ENCODE assay signal across 15 mouse cellular contexts in genomic region chr17:62737404-62737803, GRCm38 (mm10).
DNase-seq lines count a peak whose midpoint lies in the region; ATAC-seq and TF ChIP-seq lines count a peak whose summit lies in the region.
"Had no signal": no experiment of that assay in that cellular context is flagged by ENCODE, and none has a peak within 500 bp of the region (broad histone marks: within the 10 kb centered on the region; RNA-seq: fewer than 3 reads in every experiment).

No protein-coding gene starts in this region.

- H3K4me3 ChIP-seq in forebrain, embryonic 11.5 days (ENCODE audit: low read depth, low read length): no peak overlapping the region
- no peak overlapping the region for H3K4me3 ChIP-seq in forebrain, embryonic 16.5 days (replicated peaks; ENCODE audit: low read length)
- H3K4me3 ChIP-seq in kidney, embryonic 15.5 days (replicated peaks): no peak overlapping the region
- H3K4me3 ChIP-seq in stomach, embryonic 14.5 days (ENCODE audit: low read depth, low read length): no peak overlapping the region
- H3K4me3 ChIP-seq in stomach, postnatal 0 days (ENCODE audit: low read depth, low read length): no peak overlapping the region
- no peak overlapping the region for H3K4me3 ChIP-seq in stomach, embryonic 16.5 days (replicated peaks; ENCODE audit: low read length)
- H3K4me3 ChIP-seq: heart, embryonic 13.5 days had no signal

- H3K27ac ChIP-seq in forebrain, embryonic 11.5 days (ENCODE audit: low read depth, low read length): no peak overlapping the region
- H3K27ac ChIP-seq in forebrain, embryonic 16.5 days (ENCODE audit: low read length): no peak overlapping the region
- H3K27ac ChIP-seq in kidney, embryonic 15.5 days: no peak overlapping the region
- no peak overlapping the region for H3K27ac ChIP-seq in stomach, embryonic 14.5 days (ENCODE audit: low read length)
- H3K27ac ChIP-seq in stomach, postnatal 0 days (replicated peaks): no peak overlapping the region
- H3K27ac ChIP-seq in stomach, embryonic 16.5 days (ENCODE audit: low read length): no peak overlapping the region
- H3K27ac ChIP-seq: heart, embryonic 13.5 days had no signal

- no peak for TF ChIP-seq EP300 in stomach, postnatal 0 days (optimal IDR thresholded peaks at IDR 0.05)

- no peak for DNase-seq in forebrain, embryonic 11.5 days (ENCODE audit: low spot score)
- no peak for DNase-seq in kidney, postnatal 36 days
- no peak for DNase-seq in stomach, postnatal 0 days (ENCODE audit: low spot score)
- no peak for DNase-seq in spleen, postnatal 14 days (ENCODE audit: low spot score in 2 of 2)
- DNase-seq: adrenal gland, adult 2 months; cerebellum, adult 8-10 months; forebrain, postnatal 0 days; gastrocnemius, postnatal 10 days; lung, postnatal 4 days had no signal

- peaks cover 2% of the 10 kb centered on the region for H3K27me3 ChIP-seq in forebrain, embryonic 11.5 days (ENCODE audit: control insufficient read depth, insufficient read depth, low read length)
- no peaks in the 10 kb centered on the region for H3K27me3 ChIP-seq in forebrain, embryonic 16.5 days (replicated peaks; ENCODE audit: control insufficient read depth, insufficient read depth, low read length)
- H3K27me3 ChIP-seq in kidney, embryonic 15.5 days: no peaks in the 10 kb centered on the region
- H3K27me3 ChIP-seq in stomach, embryonic 14.5 days (ENCODE audit: control insufficient read depth, insufficient read depth, low read length): no peaks in the 10 kb centered on the region
- no peaks in the 10 kb centered on the region for H3K27me3 ChIP-seq in stomach, postnatal 0 days (ENCODE audit: control insufficient read depth, insufficient read depth, low read length)
- H3K27me3 ChIP-seq in stomach, embryonic 16.5 days (ENCODE audit: control insufficient read depth, insufficient read depth, low read length): no peaks in the 10 kb centered on the region
- H3K27me3 ChIP-seq: heart, embryonic 13.5 days had no signal

- 82% methylated on average over 6 of the region's 6 CpGs for WGBS in forebrain, embryonic 11.5 days
- WGBS in forebrain, embryonic 16.5 days: 90% methylated on average over 6 of the region's 6 CpGs
- WGBS in kidney, embryonic 15.5 days: 83% methylated on average over 6 of the region's 6 CpGs
- WGBS in stomach, embryonic 14.5 days: 79% methylated on average over 6 of the region's 6 CpGs
- 82% methylated on average over 6 of the region's 6 CpGs for WGBS in stomach, postnatal 0 days
- 84% methylated on average over 6 of the region's 6 CpGs for WGBS in stomach, embryonic 16.5 days

- H3K4me2 ChIP-seq in forebrain, embryonic 11.5 days (ENCODE audit: low read depth, low read length, severe bottlenecking): no peak overlapping the region
- no peak overlapping the region for H3K4me2 ChIP-seq in forebrain, embryonic 16.5 days (ENCODE audit: low read length)
- H3K4me2 ChIP-seq in kidney, embryonic 15.5 days: no peak overlapping the region
- no peak overlapping the region for H3K4me2 ChIP-seq in stomach, embryonic 14.5 days (replicated peaks; ENCODE audit: low read depth, low read length)
- H3K4me2 ChIP-seq in stomach, postnatal 0 days (replicated peaks; ENCODE audit: low read depth): no peak overlapping the region
- no peak overlapping the region for H3K4me2 ChIP-seq in stomach, embryonic 16.5 days (ENCODE audit: low read depth, low read length)
- H3K4me2 ChIP-seq: heart, embryonic 13.5 days had no signal

- no peak overlapping the region for H3K9ac ChIP-seq in forebrain, embryonic 11.5 days (ENCODE audit: low read length)
- H3K9ac ChIP-seq in forebrain, embryonic 16.5 days (replicated peaks; ENCODE audit: low read depth, low read length): no peak overlapping the region
- no peak overlapping the region for H3K9ac ChIP-seq in kidney, embryonic 15.5 days
- H3K9ac ChIP-seq in stomach, embryonic 14.5 days (replicated peaks; ENCODE audit: low read depth, low read length): no peak overlapping the region
- H3K9ac ChIP-seq in stomach, postnatal 0 days (ENCODE audit: low read length): no peak overlapping the region
- H3K9ac ChIP-seq in stomach, embryonic 16.5 days (ENCODE audit: low read length): no peak overlapping the region
- H3K9ac ChIP-seq: forebrain, postnatal 0 days; heart, embryonic 13.5 days had no signal

- no peaks in the 10 kb centered on the region for H3K36me3 ChIP-seq in forebrain, embryonic 11.5 days (ENCODE audit: control insufficient read depth, insufficient read depth, low read length)
- no peaks in the 10 kb centered on the region for H3K36me3 ChIP-seq in forebrain, embryonic 16.5 days (ENCODE audit: control insufficient read depth, insufficient read depth)
- H3K36me3 ChIP-seq in kidney, embryonic 15.5 days: no peaks in the 10 kb centered on the region
- no peaks in the 10 kb centered on the region for H3K36me3 ChIP-seq in stomach, embryonic 14.5 days (ENCODE audit: control insufficient read depth, insufficient read depth, low read length)
- H3K36me3 ChIP-seq in stomach, postnatal 0 days (ENCODE audit: control insufficient read depth, insufficient read depth, low read length): no peaks in the 10 kb centered on the region
- no peaks in the 10 kb centered on the region for H3K36me3 ChIP-seq in stomach, embryonic 16.5 days (ENCODE audit: control insufficient read depth, insufficient read depth, low read length)

- no peak for TF ChIP-seq CTCF in stomach, postnatal 0 days (IDR thresholded peaks at IDR 0.05; ENCODE audit: low read depth)

- peaks cover 12% of the 10 kb centered on the region for H3K4me1 ChIP-seq in forebrain, embryonic 11.5 days (replicated peaks; ENCODE audit: control insufficient read depth, insufficient read depth, low read length)
- peaks cover 15% of the 10 kb centered on the region for H3K4me1 ChIP-seq in forebrain, embryonic 16.5 days (replicated peaks; ENCODE audit: control insufficient read depth, insufficient read depth, low read length)
- peaks cover 25% of the 10 kb centered on the region for H3K4me1 ChIP-seq in kidney, embryonic 15.5 days
- H3K4me1 ChIP-seq in stomach, embryonic 14.5 days (ENCODE audit: control insufficient read depth, insufficient read depth, low read length): 0 out of 2 replicates have a peak, but pooled peaks cover 8% of the 10 kb centered on the region
- H3K4me1 ChIP-seq in stomach, postnatal 0 days (replicated peaks; ENCODE audit: control insufficient read depth, insufficient read depth): peaks cover 4% of the 10 kb centered on the region; the same call in 1 of the 2 replicates
- peaks cover 17% of the 10 kb centered on the region for H3K4me1 ChIP-seq in stomach, embryonic 16.5 days (ENCODE audit: control insufficient read depth, insufficient read depth, low read length)

- H3K9me3 ChIP-seq in forebrain, embryonic 11.5 days (ENCODE audit: control insufficient read depth, low read length): no peaks in the 10 kb centered on the region
- no peaks in the 10 kb centered on the region for H3K9me3 ChIP-seq in forebrain, embryonic 16.5 days (ENCODE audit: control insufficient read depth, low read length)
- H3K9me3 ChIP-seq in kidney, embryonic 15.5 days (replicated peaks): no peaks in the 10 kb centered on the region
- H3K9me3 ChIP-seq in stomach, embryonic 14.5 days (ENCODE audit: control insufficient read depth, low read depth, low read length): no peaks in the 10 kb centered on the region
- no peaks in the 10 kb centered on the region for H3K9me3 ChIP-seq in stomach, postnatal 0 days (ENCODE audit: control insufficient read depth, low read length)
- H3K9me3 ChIP-seq in stomach, embryonic 16.5 days (replicated peaks; ENCODE audit: control insufficient read depth, low read length): 0 out of 2 replicates have a peak, but pooled peaks cover 4% of the 10 kb centered on the region

- peak; percentile 65; the same call in 1 of the 2 replicates for ATAC-seq in forebrain, embryonic 11.5 days (replicated peaks; ENCODE audit: low FRiP score)
- no peak for ATAC-seq in forebrain, embryonic 16.5 days
- peak; percentile 61; the same call in 1 of the 2 replicates for ATAC-seq in kidney, embryonic 15.5 days (replicated peaks; ENCODE audit: low FRiP score)
- ATAC-seq in stomach, embryonic 14.5 days (ENCODE audit: insufficient number of reproducible peaks, insufficient read depth, low FRiP score, low read depth): peak; percentile 61; the same call in 1 of the 2 replicates
- ATAC-seq in stomach, postnatal 0 days (ENCODE audit: low FRiP score, low TSS enrichment): no peak
- ATAC-seq in stomach, embryonic 16.5 days (ENCODE audit: insufficient read depth, low FRiP score): peak; percentile 78; the same call in 1 of the 2 replicates
- ATAC-seq: forebrain, postnatal 0 days; inflammation-experienced regulatory T-cells, adult 6 months had no signal

Comparison
In these comparisons a context has a peak if more than half of its experiments do, and no peak if none do; other contexts are left out.
1. ATAC-seq: peak in forebrain, embryonic 11.5 days (single experiment), kidney, embryonic 15.5 days (single experiment), stomach, embryonic 14.5 days (single experiment) and stomach, embryonic 16.5 days (single experiment); none in forebrain, embryonic 16.5 days (single experiment) and stomach, postnatal 0 days (single experiment).